In genomic region chr7:27448421-27449206, GRCm38 (mm10) we compare ENCODE assay signal across 8 mouse cellular contexts. TPM values are rescaled to one million over a fixed set of nuclear protein-coding genes. Genes with fewer than 3 reads are reported as not detected.
A peak's percentile ranks its signal among the peaks of the same experiment; 100 is the strongest.
DNase-seq lines count a peak whose midpoint lies in the region; ATAC-seq lines count a peak whose summit lies in the region.

No protein-coding gene starts in this region.

- no peak for ATAC-seq in embryonic facial prominence, embryonic 15.5 days (ENCODE audit: insufficient number of reproducible peaks, low FRiP score, low TSS enrichment, low read depth)
- peak; percentile 82 for ATAC-seq in liver, embryonic 13.5 days (ENCODE audit: low read depth)

- no peak overlapping the region for H3K27ac ChIP-seq in embryonic facial prominence, embryonic 15.5 days (replicated peaks)
- H3K27ac ChIP-seq in hindbrain, embryonic 10.5 days, result peak overlapping the region; percentile 83; the same call in 1 of the 2 replicates
- peak overlapping the region; percentile 99 for H3K27ac ChIP-seq in liver, embryonic 13.5 days

- peak overlapping the region; percentile 92 for H3K4me2 ChIP-seq in embryonic facial prominence, embryonic 15.5 days (replicated peaks)
- H3K4me2 ChIP-seq in liver, embryonic 13.5 days, result peak overlapping the region; percentile 82

- peak overlapping the region; percentile 63; the same call in 1 of the 2 replicates for H3K9ac ChIP-seq in embryonic facial prominence, embryonic 15.5 days
- H3K9ac ChIP-seq in liver, embryonic 13.5 days, result peak overlapping the region; percentile 98

- H3K4me1 ChIP-seq in embryonic facial prominence, embryonic 15.5 days, result peaks cover 28% of the 10 kb centered on the region
- peaks cover 27% of the 10 kb centered on the region for H3K4me1 ChIP-seq in hindbrain, embryonic 10.5 days (replicated peaks)
- H3K4me1 ChIP-seq in liver, embryonic 13.5 days (replicated peaks), result peaks cover 64% of the 10 kb centered on the region

- H3K27me3 ChIP-seq in embryonic facial prominence, embryonic 15.5 days, result peaks cover 24% of the 10 kb centered on the region
- peaks cover 46% of the 10 kb centered on the region for H3K27me3 ChIP-seq in hindbrain, embryonic 10.5 days (ENCODE audit: insufficient read depth, poor library complexity, severe bottlenecking)
- H3K27me3 ChIP-seq in liver, embryonic 13.5 days, result peaks cover 38% of the 10 kb centered on the region

- H3K9me3 ChIP-seq in embryonic facial prominence, embryonic 15.5 days (replicated peaks), result no peaks in the 10 kb centered on the region
- no peaks in the 10 kb centered on the region for H3K9me3 ChIP-seq in hindbrain, embryonic 10.5 days
- no peaks in the 10 kb centered on the region for H3K9me3 ChIP-seq in liver, embryonic 13.5 days (replicated peaks)

- WGBS in embryonic facial prominence, embryonic 15.5 days, result 53% methylated on average over 15 of the region's 15 CpGs
- WGBS in hindbrain, embryonic 10.5 days, result 55% methylated on average over 15 of the region's 15 CpGs
- 12% methylated on average over 15 of the region's 15 CpGs for WGBS in liver, embryonic 13.5 days (ENCODE audit: insufficient replicate concordance)

- peak overlapping the region; percentile 61 for H3K4me3 ChIP-seq in embryonic facial prominence, embryonic 15.5 days (replicated peaks)
- H3K4me3 ChIP-seq in hindbrain, embryonic 10.5 days, result peak overlapping the region; percentile 65
- peak overlapping the region; percentile 86 for H3K4me3 ChIP-seq in liver, embryonic 13.5 days (replicated peaks)

- peak; percentile 46 for DNase-seq in kidney, adult 9 months
- no peak for DNase-seq in kidney, adult 11 months
- DNase-seq in MEL-GATA-1-ER (ENCODE audit: extremely low read depth, low read depth), result peak; percentile 66
- no peak for DNase-seq in hindbrain, embryonic 10.5 days (ENCODE audit: low spot score)
- peak; percentile 85 for DNase-seq in liver, embryonic 13.5 days
- peak; percentile 36 for DNase-seq in right cerebral cortex, postnatal 14 days
- DNase-seq in thymus, postnatal 10 days (ENCODE audit: low spot score in 2 of 2), result no peak

- no peaks in the 10 kb centered on the region for H3K36me3 ChIP-seq in embryonic facial prominence, embryonic 15.5 days
- H3K36me3 ChIP-seq in hindbrain, embryonic 10.5 days, result no peaks in the 10 kb centered on the region
- peaks cover 36% of the 10 kb centered on the region for H3K36me3 ChIP-seq in liver, embryonic 13.5 days

RNA-seq across cellular contexts. Expression of gene Blvrb, which starts 0.8 kb away (rescaled TPM):
- 73.0 and 73.5 TPM in 2 replicates for polyA plus RNA-seq in embryonic facial prominence, embryonic 15.5 days (2015; fragmentation: Nextera tagmentation; extraction: Ambion mirVana)
- 40.6 and 41.8 TPM in 2 replicates for polyA plus RNA-seq in hindbrain, embryonic 10.5 days (2016; fragmentation: Nextera tagmentation; extraction: Ambion mirVana)
- 831 and 956 TPM in 2 replicates for polyA plus RNA-seq in liver, embryonic 13.5 days (2015; fragmentation: Nextera tagmentation; extraction: Ambion mirVana)

RNA-seq across cellular contexts. Expression of gene Sptbn4, which starts 1.1 kb away (rescaled TPM):
- polyA plus RNA-seq in embryonic facial prominence, embryonic 15.5 days (2015; fragmentation: Nextera tagmentation; extraction: Ambion mirVana), result 0.43 and 0.85 TPM in 2 replicates
- polyA plus RNA-seq in hindbrain, embryonic 10.5 days (2016; fragmentation: Nextera tagmentation; extraction: Ambion mirVana), result 0.33 and 0.34 TPM in 2 replicates
- polyA plus RNA-seq in liver, embryonic 13.5 days (2015; fragmentation: Nextera tagmentation; extraction: Ambion mirVana), result 0.07 and 0.10 TPM in 2 replicates

RNA-seq across cellular contexts. Expression of gene Sertad3, which starts 25.0 kb away (rescaled TPM):
- polyA plus RNA-seq in embryonic facial prominence, embryonic 15.5 days (2015; fragmentation: Nextera tagmentation; extraction: Ambion mirVana), result 36.4 and 39.2 TPM in 2 replicates
- polyA plus RNA-seq in hindbrain, embryonic 10.5 days (2016; fragmentation: Nextera tagmentation; extraction: Ambion mirVana), result 23.0 and 24.2 TPM in 2 replicates
- 31.4 and 31.7 TPM in 2 replicates for polyA plus RNA-seq in liver, embryonic 13.5 days (2015; fragmentation: Nextera tagmentation; extraction: Ambion mirVana)

RNA-seq across cellular contexts. Expression of gene Sertad1, which starts 38.1 kb away (rescaled TPM):
- 41.7 and 51.6 TPM in 2 replicates for polyA plus RNA-seq in embryonic facial prominence, embryonic 15.5 days (2015; fragmentation: Nextera tagmentation; extraction: Ambion mirVana)
- 21.5 and 23.6 TPM in 2 replicates for polyA plus RNA-seq in hindbrain, embryonic 10.5 days (2016; fragmentation: Nextera tagmentation; extraction: Ambion mirVana)
- polyA plus RNA-seq in liver, embryonic 13.5 days (2015; fragmentation: Nextera tagmentation; extraction: Ambion mirVana), result 20.7 and 21.7 TPM in 2 replicates

RNA-seq across cellular contexts. Expression of gene Prx, which starts 50.5 kb away (rescaled TPM):
- 5.1 and 6.7 TPM in 2 replicates for polyA plus RNA-seq in embryonic facial prominence, embryonic 15.5 days (2015; fragmentation: Nextera tagmentation; extraction: Ambion mirVana)
- polyA plus RNA-seq in hindbrain, embryonic 10.5 days (2016; fragmentation: Nextera tagmentation; extraction: Ambion mirVana), result 2.5 and 3.4 TPM in 2 replicates
- 0.78 and 0.88 TPM in 2 replicates for polyA plus RNA-seq in liver, embryonic 13.5 days (2015; fragmentation: Nextera tagmentation; extraction: Ambion mirVana)

Comparison
In these comparisons a context has a peak if more than half of its experiments do, and no peak if none do; other contexts are left out.
1. DNase-seq: peak in kidney, adult 9 months (single experiment), MEL-GATA-1-ER (single experiment), liver, embryonic 13.5 days (single experiment) and right cerebral cortex, postnatal 14 days (single experiment); none in kidney, adult 11 months (single experiment), hindbrain, embryonic 10.5 days (single experiment) and thymus, postnatal 10 days (0 of 2).
2. RNA of gene Blvrb, which starts 0.8 kb away (polyA plus RNA-seq): 831 to 956 TPM in liver, embryonic 13.5 days; 73.0 to 73.5 TPM in embryonic facial prominence, embryonic 15.5 days and 40.6 to 41.8 TPM in hindbrain, embryonic 10.5 days; every median in the first group is over 10 times any median in the second.
3. Peak in every context shown above with its lines, with median percentiles within 50 percentile points of each other: H3K4me3 ChIP-seq.